Mouse (Mus musculus): ENCODE measurements at regions not wholly inside any gene's neighbourhood (a gene's known extent, or its start where the extent isn't known, plus 50 kb on each side); places are given as distances from the start of the nearest gene placed in this dataset.

DNA sequence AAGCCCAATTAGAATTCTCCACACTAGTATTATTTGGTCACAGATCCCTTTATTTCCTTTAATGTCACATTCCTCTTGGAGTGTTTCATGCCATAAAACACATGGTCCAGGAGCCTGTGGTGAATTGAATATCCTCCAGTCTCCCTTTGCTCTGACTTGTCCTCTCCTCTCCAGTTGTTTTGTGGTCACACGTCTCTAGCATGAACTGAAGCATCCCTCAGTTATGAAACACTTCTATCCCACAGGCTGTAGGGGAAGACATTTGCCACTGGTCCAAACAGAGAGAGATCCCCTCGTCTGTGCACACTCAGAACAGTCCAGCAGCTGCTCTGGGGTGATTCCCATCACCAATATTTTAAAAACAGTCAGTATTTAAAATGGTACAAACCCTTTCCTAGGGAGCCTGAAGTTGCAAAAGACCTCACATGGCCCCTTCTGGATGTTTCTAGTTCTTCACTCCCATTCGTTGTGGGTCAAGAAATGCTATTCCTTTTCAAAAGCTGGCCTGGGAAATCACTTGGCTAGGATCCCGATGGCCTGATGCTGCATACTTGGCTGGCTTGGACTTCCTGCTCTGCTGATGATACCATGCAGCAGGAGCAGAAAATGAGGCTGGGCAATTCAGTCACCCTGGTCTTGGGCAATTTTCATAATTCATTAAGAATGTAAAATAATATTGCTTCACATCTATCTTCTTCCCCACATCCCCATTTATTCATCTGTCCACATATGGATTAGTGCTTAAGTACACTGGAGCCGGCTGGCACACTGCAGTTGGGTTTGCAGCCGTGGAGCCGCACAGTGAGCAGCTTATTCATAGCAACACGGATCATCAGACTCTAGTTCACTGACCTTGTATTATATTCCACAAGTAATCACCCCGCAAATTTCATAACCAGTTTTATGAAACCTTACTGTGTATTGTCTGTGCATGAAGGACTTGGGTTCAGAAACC lies 83.1 kb upstream of the Adamts9 start:
- no peak overlapping the region for H3K4me3 ChIP-seq
- H3K27me3 ChIP-seq (replicated peaks), result no peaks in the 10 kb centered on the region
- no peaks in the 10 kb centered on the region for H3K36me3 ChIP-seq
- no peaks in the 10 kb centered on the region for H3K9me3 ChIP-seq (replicated peaks)
- H3K4me1 ChIP-seq, result no peaks in the 10 kb centered on the region
- ATAC-seq, result no peak
- no peak overlapping the region for H3K27ac ChIP-seq
- 60% methylated on average over 9 of the region's 9 CpGs for WGBS (ENCODE audit: insufficient replicate concordance)
- no peak overlapping the region for H3K9ac ChIP-seq
- H3K4me2 ChIP-seq, result no peak overlapping the region

DNA sequence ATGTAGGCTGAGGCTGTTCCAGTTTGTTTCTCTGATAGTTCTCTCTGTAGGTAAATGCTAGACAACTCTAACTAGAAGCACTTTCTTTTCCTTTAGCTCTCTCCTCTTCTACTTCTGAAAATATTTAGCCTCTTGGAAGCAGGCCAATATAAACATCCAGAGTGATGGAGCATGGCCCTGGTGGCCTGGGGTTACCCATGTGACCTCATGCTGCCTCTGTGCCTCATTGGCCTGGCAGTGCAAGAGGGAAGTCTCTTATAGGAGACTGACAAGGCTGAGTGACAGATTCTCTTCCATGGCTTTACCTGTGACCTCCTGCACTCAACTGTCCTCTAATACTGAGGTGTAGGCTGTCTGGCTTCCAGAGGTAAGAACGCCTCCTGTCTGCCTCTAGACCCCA lies 71.2 kb upstream of the Adamts9 start:
- H3K4me2 ChIP-seq, result no peak overlapping the region
- no peaks in the 10 kb centered on the region for H3K9me3 ChIP-seq (replicated peaks)
- WGBS (ENCODE audit: insufficient replicate concordance), result 82% methylated on average over 1 of the region's 1 CpGs
- 0 out of 2 replicates have a peak, but pooled peaks cover 3% of the 10 kb centered on the region for H3K4me1 ChIP-seq
- H3K27ac ChIP-seq, result no peak overlapping the region
- H3K4me3 ChIP-seq, result no peak overlapping the region
- peak; percentile 59 for ATAC-seq
- no peak overlapping the region for H3K9ac ChIP-seq
- no peaks in the 10 kb centered on the region for H3K27me3 ChIP-seq (replicated peaks)
- no peaks in the 10 kb centered on the region for H3K36me3 ChIP-seq

DNA sequence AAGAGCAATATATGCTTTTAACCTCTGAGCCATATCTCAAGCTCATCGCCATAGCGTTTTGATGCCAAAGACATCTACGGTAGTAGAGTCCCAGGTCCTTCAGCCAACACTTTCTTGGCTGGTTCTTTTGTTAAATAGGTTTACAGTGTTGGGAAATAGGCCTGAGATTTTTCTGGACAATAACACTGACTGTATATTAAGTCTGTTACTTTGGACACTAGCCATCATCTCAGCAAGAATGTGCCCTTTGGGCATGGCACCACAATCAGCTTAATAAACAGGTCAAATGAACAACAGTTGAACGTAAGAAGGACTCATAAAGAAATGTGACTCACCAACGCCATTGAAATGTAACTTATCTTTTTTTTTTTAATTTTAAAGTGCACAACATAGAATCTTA lies 68.6 kb upstream of the Adamts9 start:
- no peak for ATAC-seq
- Histone ChIP-seq H3K27me3 (replicated peaks) (no peaks in the 10 kb centered on the region), H3K9ac (no peak overlapping the region), H3K4me2 (no peak overlapping the region), H3K4me3 (no peak overlapping the region), H3K4me1 (0 out of 2 replicates have a peak, but pooled peaks cover 3% of the 10 kb centered on the region), H3K36me3 (no peaks in the 10 kb centered on the region), H3K27ac (no peak overlapping the region), H3K9me3 (replicated peaks) (no peaks in the 10 kb centered on the region)
- WGBS (ENCODE audit: insufficient replicate concordance), result 74% methylated on average over 5 of the region's 5 CpGs

DNA sequence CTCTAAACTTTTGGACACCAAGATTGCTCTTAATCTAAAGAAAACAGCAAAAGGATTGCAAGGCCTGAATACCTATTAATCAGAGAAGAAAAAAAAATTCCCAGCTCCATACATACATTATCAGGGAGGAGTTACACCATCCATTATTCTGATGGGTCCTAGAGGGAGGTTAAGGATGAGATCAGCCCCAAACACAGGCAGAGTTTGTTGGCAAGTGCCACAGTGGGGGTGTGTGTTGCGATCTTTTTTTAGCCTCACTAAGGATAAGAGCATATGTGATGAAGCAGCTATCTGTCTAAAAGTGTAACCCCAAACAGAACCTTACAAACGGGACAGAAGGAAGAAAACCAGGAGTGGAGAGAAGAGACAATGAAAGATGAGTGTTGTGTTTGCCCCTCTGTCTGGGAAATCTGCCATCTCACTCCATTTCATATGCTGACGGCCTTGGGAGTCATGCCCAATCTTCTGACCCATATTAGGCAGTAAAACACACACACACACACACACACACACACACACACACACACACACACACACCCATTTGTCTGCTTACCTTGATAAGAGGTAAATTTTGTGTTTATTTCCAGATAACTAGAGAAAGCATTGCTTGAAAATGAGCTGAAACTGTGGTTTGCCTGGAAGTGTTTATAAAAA lies 61.4 kb upstream of the Adamts9 start:
- H3K27me3 ChIP-seq (replicated peaks), result no peaks in the 10 kb centered on the region
- WGBS (ENCODE audit: insufficient replicate concordance), result 50% methylated on average over 3 of the region's 3 CpGs
- ATAC-seq, result no peak
- no peaks in the 10 kb centered on the region for H3K9me3 ChIP-seq (replicated peaks)
- H3K4me1 ChIP-seq, result no peaks in the 10 kb centered on the region
- no peaks in the 10 kb centered on the region for H3K36me3 ChIP-seq
- H3K27ac ChIP-seq, result no peak overlapping the region
- H3K9ac ChIP-seq, result no peak overlapping the region
- H3K4me2 ChIP-seq, result no peak overlapping the region
- no peak overlapping the region for H3K4me3 ChIP-seq

DNA sequence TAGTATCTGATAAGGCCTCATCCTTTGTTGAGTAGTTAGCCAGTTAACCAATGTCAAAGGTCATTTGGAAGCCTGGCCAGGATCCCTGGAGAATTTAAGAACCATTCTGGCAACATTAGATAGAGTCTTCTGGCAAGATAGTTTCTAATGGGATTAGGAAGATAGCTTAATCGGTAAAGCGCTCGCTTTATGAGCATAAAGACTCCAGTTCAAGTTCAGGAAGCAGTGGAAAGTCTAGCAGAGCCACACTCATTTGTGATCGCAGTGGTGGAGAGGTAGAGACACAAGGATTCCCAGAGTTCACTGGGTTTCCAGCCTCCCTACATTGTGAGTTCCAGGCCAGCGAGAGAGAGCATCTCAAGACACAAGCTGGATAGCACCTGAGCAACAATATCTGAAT lies 60.5 kb upstream of the Adamts9 start:
- 75% methylated on average over 5 of the region's 5 CpGs for WGBS (ENCODE audit: insufficient replicate concordance)
- Histone ChIP-seq H3K27ac (no peak overlapping the region), H3K27me3 (replicated peaks) (no peaks in the 10 kb centered on the region), H3K9me3 (replicated peaks) (no peaks in the 10 kb centered on the region), H3K9ac (no peak overlapping the region), H3K36me3 (no peaks in the 10 kb centered on the region), H3K4me2 (no peak overlapping the region), H3K4me1 (no peaks in the 10 kb centered on the region), H3K4me3 (no peak overlapping the region)
- ATAC-seq, result no peak

DNA sequence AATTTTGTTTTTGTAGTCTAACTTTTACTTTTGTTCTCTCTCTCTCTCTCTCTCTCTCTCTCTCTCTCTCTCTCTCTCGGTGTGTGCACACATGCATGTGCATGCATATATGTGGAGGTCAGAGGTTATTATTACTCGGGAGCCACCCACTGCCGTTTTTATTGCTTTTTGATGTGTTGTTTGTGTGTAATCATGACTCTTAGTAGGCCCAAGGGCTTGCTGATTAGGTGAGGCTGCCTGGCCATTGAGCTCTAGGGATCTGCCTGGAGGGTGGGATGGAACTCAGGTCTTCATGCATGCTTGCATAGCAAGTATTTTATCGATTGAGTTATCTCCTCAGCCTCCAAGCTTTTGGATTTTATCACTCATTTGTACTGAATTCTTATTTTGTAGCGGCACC lies 50.4 kb upstream of the Adamts9 start:
- no peak overlapping the region for H3K4me3 ChIP-seq
- no peak for ATAC-seq
- H3K4me1 ChIP-seq, result no peaks in the 10 kb centered on the region
- no peaks in the 10 kb centered on the region for H3K36me3 ChIP-seq
- H3K4me2 ChIP-seq, result no peak overlapping the region
- H3K27ac ChIP-seq, result no peak overlapping the region
- no peaks in the 10 kb centered on the region for H3K9me3 ChIP-seq (replicated peaks)
- no peak overlapping the region for H3K9ac ChIP-seq
- no peaks in the 10 kb centered on the region for H3K27me3 ChIP-seq (replicated peaks)
- WGBS (ENCODE audit: insufficient replicate concordance), result 67% methylated on average over 5 of the region's 5 CpGs
